Mouse (Mus musculus) T-cell, adult 66 days (primary cell): ENCODE data around the gene Nkap. TPM values are rescaled to one million over a fixed set of nuclear protein-coding genes. Genes with fewer than 3 reads are reported as not detected.

ENCODE experiments used
- total RNA-seq, 2 experiments: library from RNA; stranded (reverse); gene quantifications; 3 replicates in 1 of 2; 4 replicates in 1 of 2; pipeline ENCODE4 v1.2.4; 2023

Gene Nkap
- 10 to 100 TPM; 14.3 to 19.1 TPM for total RNA-seq

DNA sequence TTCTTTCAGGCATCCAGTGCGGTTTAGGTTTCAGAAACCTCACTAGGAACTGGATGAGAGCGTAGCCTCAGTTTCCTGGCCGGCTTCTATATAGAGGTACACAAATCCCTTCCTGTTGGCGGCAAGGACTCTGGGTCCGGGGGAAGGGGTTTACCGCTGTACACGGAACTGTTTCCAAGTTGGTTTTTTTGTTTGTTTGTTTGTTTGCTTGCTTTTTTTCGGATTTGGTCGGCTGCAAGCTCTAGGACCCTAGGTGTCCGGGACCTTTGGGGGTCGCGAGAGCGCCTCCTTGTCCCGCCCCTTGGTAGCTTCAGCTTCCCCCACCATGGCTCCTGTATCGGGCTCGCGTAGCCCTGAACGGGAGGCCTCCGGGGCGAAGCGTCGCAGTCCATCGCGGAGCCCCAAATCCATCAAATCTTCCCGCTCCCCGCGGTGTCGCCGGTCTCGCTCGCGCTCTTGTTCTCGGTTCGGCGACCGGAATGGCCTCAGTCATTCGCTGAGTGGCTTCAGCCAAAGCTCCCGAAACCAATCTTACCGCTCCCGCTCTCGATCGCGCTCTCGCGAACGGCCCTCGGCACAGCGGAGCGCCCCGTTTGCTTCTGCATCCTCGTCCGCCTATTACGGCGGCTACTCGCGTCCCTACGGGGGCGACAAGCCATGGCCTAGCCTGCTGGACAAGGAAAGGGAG is at the start of gene Nkap:
Nkap (plus strand) TSS at position 125 of the 688 bp plus-strand sequence.

GRCm38 (mm10) chrX:37084927-37085660 is 41.5 kb upstream of the Nkap start, which contains the start of gene Rpl39:
Rpl39 (minus strand) TSS chrX:37085402.

GRCm38 (mm10) chrX:37110193-37110880 is 16.3 kb upstream of the Nkap start, which contains the start of gene Upf3b:
Upf3b (minus strand) TSS chrX:37110322.

GRCm38 (mm10) chrX:37168742-37169141 is 42.1 kb downstream of the Nkap start, which contains the start of gene Akap14:
Akap14 (minus strand) TSS chrX:37168842.

DNA sequence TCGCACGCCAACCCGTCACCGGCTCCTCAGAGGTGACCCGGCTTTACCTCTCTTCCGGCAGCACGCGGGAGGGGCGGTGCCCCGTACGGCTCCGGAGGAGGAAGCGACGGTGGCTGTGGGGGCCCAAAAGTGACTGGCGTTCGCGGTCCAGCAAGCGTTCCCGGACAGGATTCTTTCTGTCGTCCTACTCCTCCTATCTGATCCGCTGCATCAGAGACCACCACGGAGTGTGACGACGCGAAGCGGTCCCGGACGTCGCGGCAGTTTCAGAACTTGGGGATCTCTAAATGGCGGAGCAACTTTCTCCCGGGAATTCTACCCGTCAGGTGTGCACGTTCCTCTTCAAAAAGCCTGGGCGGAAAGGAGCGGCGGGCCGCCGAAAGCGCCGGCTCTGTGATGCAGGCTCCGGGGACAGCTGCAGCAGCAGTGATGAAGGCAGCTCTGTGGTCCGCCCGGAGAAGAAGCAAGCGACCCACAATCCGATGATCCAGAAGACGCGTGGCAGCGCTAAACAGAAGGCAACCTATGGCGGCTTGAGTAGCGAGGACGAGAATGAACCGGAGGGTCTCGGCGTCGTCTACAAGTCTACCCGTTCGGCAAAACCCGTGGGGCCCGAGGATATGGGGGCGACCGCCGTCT is 64.6 kb downstream of the Nkap start, which contains the start of the genes Ndufa1 and Rnf113a1:
Ndufa1 (minus strand) TSS at position 59 of the 639 bp plus-strand sequence.
Rnf113a1 (plus strand) TSS at position 141 of the 639 bp plus-strand sequence.

Other genes with a start within 250 kb of the Nkap start
- gene Nkrf, start 223.9 kb upstream of the Nkap start, total RNA-seq: 10 to 100 TPM; 15.6 to 15.7 TPM
- 100 to 1,000 TPM; 162 to 167 TPM for gene Sept6, start 135.0 kb upstream of the Nkap start, total RNA-seq
- gene Sowahd, start 78.0 kb upstream of the Nkap start, total RNA-seq: not detected
- gene Rpl39, start 41.4 kb upstream of the Nkap start, total RNA-seq: 1,000 to 10,000 TPM; 1,621 to 1,624 TPM
- gene Upf3b, start 16.5 kb upstream of the Nkap start, total RNA-seq: 10 to 100 TPM; 29.2 to 31.6 TPM
- gene Akap14, start 42.0 kb downstream of the Nkap start, total RNA-seq: under 1 TPM in 1 of 2 experiments, not detected in 1; 0.33 TPM
- gene Ndufa1, start 64.4 kb downstream of the Nkap start, total RNA-seq: 100 to 1,000 TPM in 1 of 2 experiments, 10 to 100 TPM in 1; 83.6 to 118 TPM
- 1 to 10 TPM; 3.0 to 3.5 TPM for gene Rnf113a1, start 64.5 kb downstream of the Nkap start, total RNA-seq
- not detected for gene Gm9, start 84.2 kb downstream of the Nkap start, total RNA-seq
- not detected for gene Rhox1, start 95.5 kb downstream of the Nkap start, total RNA-seq
- not detected for gene Rhox2a, start 118.2 kb downstream of the Nkap start, total RNA-seq
- not detected for gene Rhox3a, start 123.1 kb downstream of the Nkap start, total RNA-seq
- gene Rhox4a, start 138.5 kb downstream of the Nkap start, total RNA-seq: not detected